Mouse (Mus musculus) spleen, adult 2 months (tissue): Measurements from ENCODE around the gene Dis3l2. TPM values are rescaled to one million over a fixed set of nuclear protein-coding genes. Genes with fewer than 3 reads are reported as not detected.

ENCODE experiments used
- DNase-seq, 2 experiments: peaks; one replicate each; pipeline versions ENCODE4 v3.0.0 to v3.0.0-alpha.2; 2012 to 2021; ENCODE audit warnings: low spot score in 2 of 2, low read depth in 1 of 2
- H3K27ac ChIP-seq: fragments of 200-500 bp; 2 replicates; pipeline ENCODE4 v1.5.1; 2012; ENCODE audit warnings: low read length, inconsistent platforms; ENCODE audit not compliant: insufficient read depth
- H3K27me3 ChIP-seq: fragments of 200-500 bp; 2 replicates; pipeline ENCODE4 v1.6.1; 2012; ENCODE audit warnings: mild to moderate bottlenecking, moderate library complexity, low read length, inconsistent platforms; ENCODE audit not compliant: control insufficient read depth, insufficient read depth
- H3K36me3 ChIP-seq: fragments of 200-500 bp; 2 replicates; pipeline ENCODE4 v1.6.1; 2012; ENCODE audit warnings: mild to moderate bottlenecking, low read length, inconsistent platforms; ENCODE audit not compliant: control insufficient read depth, insufficient read depth
- H3K4me1 ChIP-seq: fragments of 200-500 bp; 2 replicates; pipeline ENCODE4 v1.6.1; 2011; ENCODE audit warnings: inconsistent platforms; ENCODE audit not compliant: control insufficient read depth, insufficient read depth, insufficient read length
- H3K4me3 ChIP-seq: fragments of 200-500 bp; 2 replicates; pipeline ENCODE4 v1.5.1; 2011; ENCODE audit warnings: mild to moderate bottlenecking, inconsistent platforms; ENCODE audit not compliant: insufficient read depth, insufficient read length; ENCODE audit errors: extremely low read depth
- CTCF ChIP-seq: fragments of 200-500 bp; IDR thresholded peaks from 2 replicates; pipeline ENCODE4 v1.5.1; 2011; ENCODE audit warnings: mild to moderate bottlenecking, inconsistent platforms; ENCODE audit not compliant: insufficient read depth, insufficient read length, insufficient replicate concordance; ENCODE audit errors: extremely low read depth
- POLR2A ChIP-seq: fragments of 200-500 bp; IDR thresholded peaks from 2 replicates; pipeline ENCODE4 v1.6.1; 2011; ENCODE audit warnings: low read depth, low read length, inconsistent platforms
- WGBS: fragments of 180-500 bp; shearing (Covaris S2); methylation state at CpG from one replicate; pipeline ENCODE4 v1.1.7; 2018; 5-methylcytosine and 5-hydroxymethylcytosine counted together
- polyA plus RNA-seq: library from polyadenylated mRNA; depleted of rRNA; stranded (reverse); fragments of >200 nt; gene quantifications from 2 replicates; pipeline ENCODE4 v1.2.3, GENCODE M21; 2012

Dis3l2 gene
- polyA plus RNA-seq, 1 experiment: 8.8 TPM

- TF ChIP-seq CTCF (no peak), POLR2A (no peak)
- Histone ChIP-seq H3K36me3 (no peaks in the 10 kb centered on the region), H3K27me3 (no peaks in the 10 kb centered on the region), H3K4me3 (no peak overlapping the region), H3K27ac (no peak overlapping the region), H3K4me1 (no peaks in the 10 kb centered on the region)
- no peak for DNase-seq
- 92% methylated on average over 3 of the region's 3 CpGs for WGBS
Measured at GRCm38 (mm10) chr1:87011718-87012117, 308.1 kb downstream of the Dis3l2 start.

GRCm38 (mm10) chr1:87012606-87013005, 309.0 kb downstream of the Dis3l2 start:
- no peaks in the 10 kb centered on the region for H3K27me3 ChIP-seq
- 90% methylated on average over 2 of the region's 2 CpGs for WGBS
- TF ChIP-seq POLR2A (no peak), CTCF (no peak)
- no peak overlapping the region for H3K27ac ChIP-seq
- no peak overlapping the region for H3K4me3 ChIP-seq
- no peaks in the 10 kb centered on the region for H3K36me3 ChIP-seq
- no peaks in the 10 kb centered on the region for H3K4me1 ChIP-seq
- DNase-seq: no peak

- H3K36me3 ChIP-seq: peaks cover 2% of the 10 kb centered on the region; the same call in 1 of the 2 replicates
- 93% methylated on average over 5 of the region's 5 CpGs for WGBS
- no peaks in the 10 kb centered on the region for H3K27me3 ChIP-seq
- H3K4me1 ChIP-seq: no peaks in the 10 kb centered on the region
- H3K27ac ChIP-seq: no peak overlapping the region
- TF ChIP-seq POLR2A: no peak
- no peak for TF ChIP-seq CTCF
- H3K4me3 ChIP-seq: no peak overlapping the region
- DNase-seq: no peak
Measured at GRCm38 (mm10) chr1:87020714-87021113, 317.1 kb downstream of the Dis3l2 start.

GRCm38 (mm10) chr1:87021584-87021983, 318.0 kb downstream of the Dis3l2 start:
- Histone ChIP-seq H3K4me3 (no peak overlapping the region), H3K36me3 (peaks cover 2% of the 10 kb centered on the region; the same call in 1 of the 2 replicates), H3K27me3 (no peaks in the 10 kb centered on the region), H3K4me1 (no peaks in the 10 kb centered on the region), H3K27ac (no peak overlapping the region)
- no peak for DNase-seq
- TF ChIP-seq POLR2A: no peak
- TF ChIP-seq CTCF: no peak
- 71% methylated on average over 3 of the region's 3 CpGs for WGBS

- no peak overlapping the region for H3K27ac ChIP-seq
- WGBS: 92% methylated on average over 6 of the region's 6 CpGs
Measured at GRCm38 (mm10) chr1:87023291-87024170, 319.9 kb downstream of the Dis3l2 start.

GRCm38 (mm10) chr1:87025021-87025420, 321.4 kb downstream of the Dis3l2 start:
- Histone ChIP-seq H3K4me3 (no peak overlapping the region), H3K4me1 (no peaks in the 10 kb centered on the region), H3K36me3 (peaks cover 2% of the 10 kb centered on the region; the same call in 1 of the 2 replicates), H3K27ac (no peak overlapping the region), H3K27me3 (no peaks in the 10 kb centered on the region)
- TF ChIP-seq CTCF: no peak
- no peak for TF ChIP-seq POLR2A
- no peak for DNase-seq
- 88% methylated on average over 1 of the region's 1 CpGs for WGBS

More at GRCm38 (mm10) chr1:87023291-87024170, 319.9 kb downstream of the Dis3l2 start:
- DNase-seq: no peak
- Histone ChIP-seq H3K27me3 (no peaks in the 10 kb centered on the region), H3K36me3 (peaks cover 2% of the 10 kb centered on the region; the same call in 1 of the 2 replicates), H3K4me1 (no peaks in the 10 kb centered on the region), H3K4me3 (no peak overlapping the region)
- no peak for TF ChIP-seq POLR2A
- no peak for TF ChIP-seq CTCF

GRCm38 (mm10) chr1:87028786-87029185, 325.2 kb downstream of the Dis3l2 start:
- no peak overlapping the region for H3K27ac ChIP-seq
- no peak for DNase-seq
- no peaks in the 10 kb centered on the region for H3K4me1 ChIP-seq
- no peaks in the 10 kb centered on the region for H3K27me3 ChIP-seq
- TF ChIP-seq CTCF: no peak
- no peak for TF ChIP-seq POLR2A
- 46% methylated on average over 2 of the region's 2 CpGs for whole genome bisulfite sequencing
- H3K36me3 ChIP-seq: no peaks in the 10 kb centered on the region
- no peak overlapping the region for H3K4me3 ChIP-seq
